8 mouse cellular contexts compared by ENCODE assay signal in genomic region chr2:181483562-181484318, GRCm38 (mm10). TPM values are rescaled to one million over a fixed set of nuclear protein-coding genes. Genes with fewer than 3 reads are reported as not detected.
DNase-seq lines count a peak whose midpoint lies in the region; ATAC-seq lines count a peak whose summit lies in the region.

No protein-coding gene starts in this region.

- intact Hi-C loops in heart, postnatal 25 days (cut with DNase I): loop anchor here (10.0 kb wide), 1 partner anchor 191 kb away; the partner anchor contains the start of gene Sox18
- intact Hi-C loops in left cerebral cortex, postnatal 14 days (cut with DNase I): no loop called here

- peak overlapping the region; percentile 35 for H3K4me2 ChIP-seq in liver, embryonic 11.5 days

- H3K4me1 ChIP-seq in liver, embryonic 11.5 days (replicated peaks; ENCODE audit: control insufficient read depth, insufficient read depth, low read length): peaks cover 44% of the 10 kb centered on the region

- H3K27ac ChIP-seq in liver, embryonic 11.5 days (ENCODE audit: low read depth, low read length): 0 out of 2 replicates have a peak overlapping the region, but pooled peaks have one; percentile 13

- peak overlapping the region; percentile 51 for H3K9ac ChIP-seq in liver, embryonic 11.5 days (ENCODE audit: low read depth, low read length)

- peak; percentile 95 for ATAC-seq in CD4-positive, CD25-positive, alpha-beta regulatory T cell, adult 4 months
- ATAC-seq in liver, embryonic 11.5 days (replicated peaks; ENCODE audit: low FRiP score): peak; percentile 46; the same call in 1 of the 2 replicates

- H3K36me3 ChIP-seq in liver, embryonic 11.5 days (ENCODE audit: control insufficient read depth, insufficient read depth, low read length): no peaks in the 10 kb centered on the region

- no peaks in the 10 kb centered on the region for H3K9me3 ChIP-seq in liver, embryonic 11.5 days (ENCODE audit: control insufficient read depth, low read length)

- H3K4me3 ChIP-seq in liver, embryonic 11.5 days (ENCODE audit: low read depth, low read length): no peak overlapping the region

- peak; percentile 75 for DNase-seq in 416B (ENCODE audit: low read depth)
- DNase-seq in cerebellum, postnatal 10 days: peak; percentile 86 to 88
- peak; percentile 56 for DNase-seq in heart, postnatal 25 days (ENCODE audit: low spot score)
- no peak for DNase-seq in liver, embryonic 11.5 days (ENCODE audit: low spot score)
- peak; percentile 43 for DNase-seq in retina, embryonic 14.5 days (ENCODE audit: low spot score)
- DNase-seq in urinary bladder, adult 18-20 months (ENCODE audit: low spot score in 2 of 2): no peak
- no peak for DNase-seq in left cerebral cortex, postnatal 14 days (ENCODE audit: low spot score in 2 of 2)

- no peaks in the 10 kb centered on the region for H3K27me3 ChIP-seq in liver, embryonic 11.5 days (replicated peaks; ENCODE audit: control insufficient read depth, insufficient read depth, low read length)

- 32% methylated on average over 7 of the region's 7 CpGs for WGBS in liver, embryonic 11.5 days

RNA-seq across cellular contexts. Expression of gene Abhd16b, which starts 9.3 kb away (rescaled TPM):
- polyA plus RNA-seq in CD4-positive, CD25-positive, alpha-beta regulatory T cell, adult 4 months (2017; shearing (Covaris generic)): not detected
- total RNA-seq in heart, postnatal 25 days (2021): not detected
- polyA plus RNA-seq in liver, embryonic 11.5 days (2014; fragmentation: Nextera tagmentation; extraction: Ambion mirVana): 0.13 TPM in 1 of 2 replicates, not detected in the other
- total RNA-seq in left cerebral cortex, postnatal 14 days (2021): not detected

RNA-seq across cellular contexts. Expression of gene Tpd52l2, which starts 13.2 kb away (rescaled TPM):
- polyA plus RNA-seq in CD4-positive, CD25-positive, alpha-beta regulatory T cell, adult 4 months (2017; shearing (Covaris generic)): 100 to 1,000 TPM; 108 to 109 TPM
- 10 to 100 TPM; 59.7 to 66.0 TPM for total RNA-seq in heart, postnatal 25 days (2021)
- polyA plus RNA-seq in liver, embryonic 11.5 days (2014; fragmentation: Nextera tagmentation; extraction: Ambion mirVana): 149 and 156 TPM in 2 replicates
- 10 to 100 TPM; 69.5 to 74.8 TPM for total RNA-seq in left cerebral cortex, postnatal 14 days (2021)

RNA-seq across cellular contexts. Expression of gene Zbtb46, which starts 24.5 kb away (rescaled TPM):
- polyA plus RNA-seq in CD4-positive, CD25-positive, alpha-beta regulatory T cell, adult 4 months (2017; shearing (Covaris generic)): 1 to 10 TPM; 3.4 to 4.3 TPM
- 10 to 100 TPM; 10.1 to 14.2 TPM for total RNA-seq in heart, postnatal 25 days (2021)
- 25.2 and 26.9 TPM in 2 replicates for polyA plus RNA-seq in liver, embryonic 11.5 days (2014; fragmentation: Nextera tagmentation; extraction: Ambion mirVana)
- total RNA-seq in left cerebral cortex, postnatal 14 days (2021): 10 to 100 TPM; 14.3 to 16.9 TPM

RNA-seq across cellular contexts. Expression of gene Dnajc5, which starts 36.5 kb away (rescaled TPM):
- 10 to 100 TPM; 39.4 to 46.7 TPM for polyA plus RNA-seq in CD4-positive, CD25-positive, alpha-beta regulatory T cell, adult 4 months (2017; shearing (Covaris generic))
- total RNA-seq in heart, postnatal 25 days (2021): 10 to 100 TPM; 65.4 to 67.8 TPM
- 61.1 and 65.6 TPM in 2 replicates for polyA plus RNA-seq in liver, embryonic 11.5 days (2014; fragmentation: Nextera tagmentation; extraction: Ambion mirVana)
- 100 to 1,000 TPM; 300 to 308 TPM for total RNA-seq in left cerebral cortex, postnatal 14 days (2021)

Comparison
In these comparisons a context has a peak if more than half of its experiments do, and no peak if none do; other contexts are left out.
1. DNase-seq: peak in 416B (single experiment), cerebellum, postnatal 10 days (2 of 2), heart, postnatal 25 days (single experiment) and retina, embryonic 14.5 days (single experiment); none in liver, embryonic 11.5 days (single experiment), urinary bladder, adult 18-20 months (0 of 2) and left cerebral cortex, postnatal 14 days (0 of 2).